Mouse (Mus musculus): Measurements from ENCODE around the gene Mypop. TPM values are rescaled to one million over a fixed set of nuclear protein-coding genes. Genes with fewer than 3 reads are reported as not detected.

Mypop gene
- polyA plus RNA-seq, 1 experiment from 2014 or later = 3.7 TPM

DNA sequence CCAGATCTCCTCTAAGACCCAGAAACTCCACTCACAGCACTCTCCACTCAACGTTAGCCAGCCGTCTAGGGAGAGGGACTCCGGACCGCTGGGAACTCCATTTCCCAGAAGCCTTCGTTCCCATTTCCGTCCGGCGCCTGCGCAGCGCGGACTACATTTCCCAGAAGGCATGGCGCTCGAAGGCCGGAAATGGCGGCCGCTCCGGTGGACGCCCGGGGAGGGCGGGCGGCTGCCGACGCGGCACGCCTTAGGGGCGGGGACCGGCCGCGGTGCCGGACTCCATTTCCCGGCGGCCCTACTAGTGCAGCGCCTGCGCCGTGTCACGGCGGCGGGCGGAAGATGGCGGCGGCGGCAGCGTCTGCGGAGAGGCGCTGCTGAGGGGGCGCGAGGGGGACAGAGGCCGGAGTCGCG lies 33.1 kb downstream of the Mypop start, which contains the start of gene Sympk:
Gene Sympk, plus strand, starts transcription at position 282 of the 411 bp plus-strand sequence.
- no peaks in the 10 kb centered on the region for H3K9me3 ChIP-seq
- H3K27ac ChIP-seq = peak within 1 kb of the TSS; percentile 13; the same call in 1 of the 2 replicates
- H3K9ac ChIP-seq = peak within 1 kb of the TSS; percentile 83
- peak within 1 kb of the TSS; percentile 76 for H3K4me3 ChIP-seq (replicated peaks)
- H3K4me2 ChIP-seq = peak within 1 kb of the TSS; percentile 85
- peaks cover 25% of the 10 kb centered on the region for H3K4me1 ChIP-seq
- H3K36me3 ChIP-seq = 0 out of 2 replicates have a peak, but pooled peaks cover 3% of the 10 kb centered on the region
- peaks cover 30% of the 10 kb centered on the region for H3K27me3 ChIP-seq (replicated peaks)
- under 1% methylated on average over 50 of the region's 50 CpGs for WGBS
- peak; percentile 92 for ATAC-seq (ENCODE audit: insufficient read depth, low FRiP score, low read depth)

DNA sequence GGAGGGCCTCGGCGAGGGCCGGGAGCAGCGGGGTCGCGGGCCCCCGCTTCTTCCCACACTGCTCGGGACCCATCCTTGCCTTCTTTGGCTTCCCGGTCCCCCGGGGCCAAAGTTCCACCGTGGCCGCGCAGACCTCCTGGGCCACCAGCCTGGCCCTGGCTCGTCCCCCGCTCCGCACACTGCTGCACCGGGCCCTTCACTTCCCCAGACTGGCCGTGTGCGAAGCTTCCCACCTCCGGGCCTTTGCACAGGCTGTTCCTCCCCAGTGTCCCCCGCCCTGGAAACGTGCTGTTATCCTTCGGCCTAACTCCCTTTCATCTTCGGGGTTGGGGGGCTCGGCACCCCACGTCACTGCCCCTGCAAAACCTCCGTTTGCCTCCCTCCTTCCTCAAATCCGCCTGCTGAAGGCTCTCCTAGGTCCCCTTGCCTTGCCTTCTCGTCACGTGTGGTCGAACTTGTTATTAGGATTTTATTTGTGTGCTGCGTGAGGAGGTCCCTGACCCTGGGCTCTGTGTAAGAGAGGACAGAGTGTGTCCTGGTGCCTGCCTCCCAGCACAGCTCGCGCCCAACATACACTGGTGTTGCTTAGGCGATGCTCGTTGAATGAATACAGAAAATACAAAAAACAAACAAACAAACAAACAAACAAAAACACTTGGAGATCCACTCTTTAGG lies 33.7 kb downstream of the Mypop start:
- Histone ChIP-seq H3K4me3 (replicated peaks) (peak overlapping the region; percentile 76), H3K27ac (peak overlapping the region; percentile 13; the same call in 1 of the 2 replicates), H3K36me3 (peaks cover 4% of the 10 kb centered on the region; the same call in 1 of the 2 replicates), H3K27me3 (replicated peaks) (peaks cover 30% of the 10 kb centered on the region), H3K9me3 (no peaks in the 10 kb centered on the region), H3K4me2 (peak overlapping the region; percentile 85), H3K4me1 (peaks cover 25% of the 10 kb centered on the region), H3K9ac (peak overlapping the region; percentile 83)
- WGBS = under 1% methylated on average over 33 of the region's 36 CpGs
- peak; percentile 19; the same call in 1 of the 2 replicates for ATAC-seq (ENCODE audit: insufficient read depth, low FRiP score, low read depth)

DNA sequence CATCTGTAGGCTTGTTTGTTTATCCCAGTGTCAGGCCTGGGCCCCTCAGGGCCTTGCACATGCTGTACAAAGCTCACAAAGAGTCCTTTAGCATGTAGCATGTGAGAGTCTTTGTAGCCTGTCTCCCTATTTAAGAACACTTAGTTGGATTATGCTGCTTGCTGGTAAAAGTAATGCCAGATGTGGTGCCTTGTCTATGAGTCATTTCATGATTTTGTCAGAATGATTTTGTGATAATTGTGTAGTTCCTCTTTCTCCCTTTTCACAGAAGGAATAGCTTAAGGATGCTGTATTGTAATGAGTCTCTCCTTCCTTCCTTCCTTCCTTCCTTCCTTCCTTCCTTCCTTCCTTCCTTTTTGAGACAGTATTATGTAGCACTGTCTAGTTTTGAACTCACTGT lies 37.0 kb downstream of the Mypop start:
- Histone ChIP-seq H3K27me3 (replicated peaks) (peaks cover 6% of the 10 kb centered on the region; the same call in 1 of the 2 replicates), H3K36me3 (peaks cover 19% of the 10 kb centered on the region), H3K27ac (no peak overlapping the region), H3K4me3 (replicated peaks) (no peak overlapping the region), H3K9ac (no peak overlapping the region), H3K9me3 (no peaks in the 10 kb centered on the region), H3K4me2 (no peak overlapping the region), H3K4me1 (peaks cover 21% of the 10 kb centered on the region)
- ATAC-seq (ENCODE audit: insufficient read depth, low FRiP score, low read depth) = no peak

DNA sequence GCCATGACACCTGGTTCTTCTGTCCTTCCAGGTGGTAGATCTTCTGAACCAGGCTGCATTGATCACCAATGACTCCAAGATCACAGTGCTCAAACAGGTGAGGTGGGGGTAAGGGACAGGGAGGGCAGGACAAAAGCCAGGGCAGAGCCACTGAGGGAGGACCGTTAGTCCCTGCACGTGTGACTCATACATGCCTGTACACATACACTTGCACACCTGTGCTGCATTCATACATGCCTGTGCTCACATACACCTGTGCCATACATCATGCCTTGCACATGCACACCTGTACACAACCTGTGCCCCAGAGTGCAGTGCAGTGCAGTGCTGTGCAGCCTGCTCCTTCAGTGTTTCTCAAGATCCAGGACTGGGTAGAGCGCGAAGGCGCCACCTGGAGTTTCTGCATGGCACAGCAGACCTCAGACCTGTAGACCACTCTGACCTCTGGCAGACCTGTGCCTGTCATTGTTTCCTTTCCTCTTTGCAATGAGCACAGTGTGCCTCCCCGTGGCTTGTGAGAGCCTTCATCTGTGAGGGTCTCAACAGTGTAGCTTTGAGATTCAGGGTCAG lies 38.1 kb downstream of the Mypop start:
- WGBS = 55% methylated on average over 6 of the region's 6 CpGs
- Histone ChIP-seq H3K9me3 (no peaks in the 10 kb centered on the region), H3K4me3 (replicated peaks) (no peak overlapping the region), H3K27ac (no peak overlapping the region), H3K4me1 (peaks cover 16% of the 10 kb centered on the region), H3K4me2 (no peak overlapping the region), H3K27me3 (replicated peaks) (no peaks in the 10 kb centered on the region), H3K36me3 (peaks cover 26% of the 10 kb centered on the region), H3K9ac (no peak overlapping the region)
- ATAC-seq (ENCODE audit: insufficient read depth, low FRiP score, low read depth) = peak; percentile 24; the same call in 1 of the 2 replicates

DNA sequence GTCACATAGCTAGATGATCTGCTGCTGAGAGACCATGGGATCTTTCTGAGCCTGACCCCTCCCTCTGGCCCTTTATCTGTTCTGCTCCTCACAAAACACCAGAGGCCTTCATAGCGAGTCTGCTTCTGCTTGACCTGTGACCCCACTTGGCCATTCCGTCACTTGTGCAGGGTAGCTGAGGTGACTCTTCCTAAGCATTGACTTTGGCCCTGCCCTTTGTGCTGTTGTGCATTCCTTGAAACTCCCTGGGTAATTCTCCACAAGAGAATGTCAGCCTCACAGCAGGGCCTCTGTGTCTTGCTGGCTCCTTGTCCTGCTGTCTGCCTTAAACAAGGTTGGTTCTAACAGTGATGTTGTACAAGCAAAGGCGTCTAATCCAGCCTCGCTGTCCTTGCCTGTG lies 40.6 kb downstream of the Mypop start:
- Histone ChIP-seq H3K9ac (no peak overlapping the region), H3K4me1 (no peaks in the 10 kb centered on the region), H3K4me3 (replicated peaks) (no peak overlapping the region), H3K9me3 (no peaks in the 10 kb centered on the region), H3K27ac (no peak overlapping the region), H3K36me3 (peaks cover 48% of the 10 kb centered on the region), H3K27me3 (replicated peaks) (no peaks in the 10 kb centered on the region), H3K4me2 (no peak overlapping the region)
- ATAC-seq (ENCODE audit: insufficient read depth, low FRiP score, low read depth) = no peak
- 79% methylated on average over 4 of the region's 4 CpGs for WGBS

DNA sequence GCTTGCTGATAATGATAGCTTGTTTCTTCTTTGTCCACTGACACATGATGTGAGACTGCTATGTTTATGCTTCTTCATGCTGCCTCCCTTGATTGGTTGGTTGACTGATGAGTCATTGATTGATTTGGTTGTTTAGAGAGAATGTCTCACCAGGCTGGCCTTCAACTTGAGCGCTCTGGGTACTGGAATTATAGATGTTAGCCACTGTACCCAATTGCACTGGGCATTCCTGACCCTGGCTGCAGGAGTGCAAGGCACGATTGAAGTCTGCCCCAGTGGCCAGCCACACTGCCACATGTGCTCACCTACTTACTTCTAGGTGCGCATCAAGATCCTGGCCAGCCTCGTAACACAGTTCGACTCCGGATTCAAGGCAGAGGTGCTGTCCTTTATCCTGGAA lies 53.6 kb downstream of the Mypop start:
- Histone ChIP-seq H3K36me3 (peaks cover 86% of the 10 kb centered on the region), H3K27me3 (replicated peaks) (no peaks in the 10 kb centered on the region), H3K27ac (no peak overlapping the region), H3K4me3 (replicated peaks) (no peak overlapping the region), H3K4me2 (no peak overlapping the region), H3K4me1 (no peaks in the 10 kb centered on the region), H3K9ac (no peak overlapping the region), H3K9me3 (no peaks in the 10 kb centered on the region)
- 95% methylated on average over 6 of the region's 6 CpGs for WGBS
- no peak for ATAC-seq (ENCODE audit: insufficient read depth, low FRiP score, low read depth)

DNA sequence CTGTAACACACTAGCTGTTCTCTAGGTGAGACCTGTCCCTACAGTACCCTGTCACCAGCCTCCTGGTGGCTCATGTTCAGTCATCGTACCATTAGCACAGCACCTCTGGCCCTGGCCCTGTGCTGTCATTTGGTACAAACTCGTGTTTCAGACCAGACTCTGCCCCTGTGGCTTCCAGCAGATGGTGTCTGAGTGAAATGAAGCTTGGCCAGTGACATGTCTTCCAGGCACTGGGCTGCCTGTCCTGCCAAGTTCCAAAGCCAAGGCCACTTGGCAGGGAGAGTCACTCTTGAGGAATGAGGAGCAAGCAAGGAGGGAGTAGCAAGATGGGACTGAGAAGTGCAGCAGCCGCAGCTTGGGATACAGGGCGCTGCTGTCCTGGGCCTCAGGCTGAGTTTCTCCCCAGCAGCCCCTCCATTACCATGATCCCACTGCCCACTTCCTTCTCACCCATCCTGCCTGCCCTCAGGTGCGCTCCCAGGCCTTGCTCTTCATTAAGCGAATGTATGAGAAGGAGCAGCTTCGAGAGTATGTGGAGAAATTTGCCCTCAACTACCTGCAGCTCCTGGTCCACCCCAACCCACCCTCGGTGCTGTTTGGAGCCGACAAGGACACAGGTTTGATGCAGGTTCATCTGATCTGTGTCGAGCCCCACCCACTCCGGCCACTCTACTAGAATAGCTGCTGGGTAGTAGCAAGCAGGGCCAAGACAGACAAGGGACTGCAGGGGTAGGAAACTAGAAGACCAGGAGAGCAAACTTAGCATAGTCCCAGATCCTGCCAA lies 55.4 kb downstream of the Mypop start:
- H3K9ac ChIP-seq = no peak overlapping the region
- ATAC-seq (ENCODE audit: insufficient read depth, low FRiP score, low read depth) = no peak
- H3K27ac ChIP-seq = no peak overlapping the region
- H3K4me2 ChIP-seq = no peak overlapping the region
- 91% methylated on average over 11 of the region's 11 CpGs for WGBS
- H3K9me3 ChIP-seq = no peaks in the 10 kb centered on the region
- no peaks in the 10 kb centered on the region for H3K4me1 ChIP-seq
- H3K27me3 ChIP-seq (replicated peaks) = no peaks in the 10 kb centered on the region
- H3K4me3 ChIP-seq (replicated peaks) = no peak overlapping the region
- peaks cover 84% of the 10 kb centered on the region for H3K36me3 ChIP-seq

DNA sequence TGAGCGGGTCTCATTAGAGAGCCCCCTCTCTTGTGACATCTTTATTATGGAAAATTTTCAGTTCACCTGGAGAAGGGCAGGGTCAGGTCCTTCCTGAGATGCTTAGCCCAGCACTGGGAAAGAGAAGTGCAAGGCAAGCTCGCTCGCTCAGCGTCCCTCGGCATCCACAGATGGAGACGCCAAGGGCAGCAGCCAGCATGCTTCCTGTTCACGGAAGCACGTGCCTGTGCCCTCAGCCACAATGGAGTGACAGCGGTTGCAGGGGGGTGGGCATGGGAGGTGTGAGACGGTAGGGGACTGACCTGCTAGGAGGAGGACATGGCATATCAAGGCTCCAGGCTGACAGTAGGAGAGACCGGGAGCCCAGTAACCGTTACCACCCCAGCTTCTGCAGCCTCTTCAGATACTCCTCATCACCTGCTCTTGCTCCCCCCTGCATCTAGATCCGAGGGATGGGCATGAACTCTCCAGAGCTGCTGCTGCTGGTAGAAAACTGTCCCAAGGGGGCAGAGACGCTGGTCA lies 57.0 kb downstream of the Mypop start:
- H3K4me3 ChIP-seq (replicated peaks) = no peak overlapping the region
- no peak overlapping the region for H3K4me2 ChIP-seq
- H3K9ac ChIP-seq = no peak overlapping the region
- no peaks in the 10 kb centered on the region for H3K4me1 ChIP-seq
- H3K9me3 ChIP-seq = no peaks in the 10 kb centered on the region
- ATAC-seq (ENCODE audit: insufficient read depth, low FRiP score, low read depth) = no peak
- H3K36me3 ChIP-seq = peaks cover 71% of the 10 kb centered on the region
- 85% methylated on average over 14 of the region's 14 CpGs for WGBS
- no peaks in the 10 kb centered on the region for H3K27me3 ChIP-seq (replicated peaks)
- no peak overlapping the region for H3K27ac ChIP-seq

DNA sequence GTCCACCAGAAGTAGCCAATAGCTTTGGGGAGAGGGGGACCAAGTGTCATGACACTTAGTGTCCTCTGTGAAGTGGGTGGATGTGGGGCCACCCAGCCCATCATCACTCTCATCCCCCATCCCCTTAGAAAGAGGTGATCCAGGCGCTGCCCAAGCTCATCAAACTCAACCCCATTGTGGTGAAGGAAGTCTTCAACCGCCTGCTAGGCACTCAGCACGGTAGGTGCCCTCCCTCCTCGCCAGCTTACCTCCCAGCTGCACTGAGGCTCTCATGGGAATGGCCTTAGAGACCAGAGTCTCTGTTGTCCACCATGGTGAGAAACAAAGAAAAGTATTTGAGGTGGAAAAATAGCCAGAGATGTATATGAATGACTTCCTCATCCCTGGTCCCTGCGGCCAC lies 58.2 kb downstream of the Mypop start:
- H3K27me3 ChIP-seq (replicated peaks) = no peaks in the 10 kb centered on the region
- no peak overlapping the region for H3K4me2 ChIP-seq
- no peak overlapping the region for H3K4me3 ChIP-seq (replicated peaks)
- 0 out of 2 replicates have a peak, but pooled peaks cover 5% of the 10 kb centered on the region for H3K4me1 ChIP-seq
- H3K36me3 ChIP-seq = peaks cover 65% of the 10 kb centered on the region
- WGBS = 90% methylated on average over 5 of the region's 5 CpGs
- ATAC-seq (ENCODE audit: insufficient read depth, low FRiP score, low read depth) = no peak
- no peak overlapping the region for H3K27ac ChIP-seq
- no peaks in the 10 kb centered on the region for H3K9me3 ChIP-seq
- H3K9ac ChIP-seq = no peak overlapping the region

DNA sequence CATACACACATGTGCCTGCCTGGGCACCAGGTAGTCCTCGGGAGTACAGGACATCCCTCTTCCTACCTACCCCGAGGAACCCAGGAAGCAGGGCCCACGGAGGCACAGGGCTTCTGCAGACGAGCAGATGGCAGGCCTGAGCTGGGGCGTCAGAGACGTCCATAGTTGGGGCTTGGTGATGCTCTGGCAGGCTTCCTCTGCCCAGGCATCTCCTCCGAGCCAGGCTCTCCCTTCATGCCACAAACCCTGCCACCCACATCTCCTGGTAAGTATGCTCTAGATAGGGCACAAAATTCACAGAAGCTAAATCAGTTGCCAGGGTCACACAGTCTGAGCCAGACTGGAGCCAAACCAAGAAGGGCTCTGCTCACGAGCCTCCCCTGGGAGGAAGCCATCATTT lies 59.1 kb downstream of the Mypop start:
- H3K4me2 ChIP-seq = no peak overlapping the region
- no peaks in the 10 kb centered on the region for H3K27me3 ChIP-seq (replicated peaks)
- H3K9me3 ChIP-seq = no peaks in the 10 kb centered on the region
- no peak for ATAC-seq (ENCODE audit: insufficient read depth, low FRiP score, low read depth)
- 0 out of 2 replicates have a peak, but pooled peaks cover 5% of the 10 kb centered on the region for H3K4me1 ChIP-seq
- no peak overlapping the region for H3K4me3 ChIP-seq (replicated peaks)
- H3K36me3 ChIP-seq = peaks cover 59% of the 10 kb centered on the region
- H3K9ac ChIP-seq = no peak overlapping the region
- 88% methylated on average over 8 of the region's 8 CpGs for WGBS
- no peak overlapping the region for H3K27ac ChIP-seq

DNA sequence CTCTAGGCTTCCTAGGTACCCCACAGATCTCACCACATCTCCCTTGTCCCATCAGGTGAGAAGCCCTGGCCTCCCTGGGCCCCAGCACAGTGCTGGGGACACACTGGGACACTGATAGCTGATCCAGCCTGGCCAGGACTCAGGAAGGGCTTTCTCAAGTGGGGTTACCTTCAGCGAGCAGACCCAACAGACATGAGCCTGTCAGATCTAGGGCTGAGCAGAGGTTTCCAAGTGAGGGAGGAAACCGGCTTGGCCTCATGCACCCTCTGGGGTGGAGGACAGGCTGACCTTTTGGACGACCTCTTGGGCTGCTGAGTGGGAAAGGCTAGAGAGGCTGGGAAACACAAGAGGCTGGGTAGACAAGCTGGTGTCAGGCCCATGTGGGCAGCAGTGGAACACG lies 60.1 kb downstream of the Mypop start:
- peaks cover 50% of the 10 kb centered on the region for H3K36me3 ChIP-seq
- no peaks in the 10 kb centered on the region for H3K27me3 ChIP-seq (replicated peaks)
- no peak overlapping the region for H3K27ac ChIP-seq
- H3K4me1 ChIP-seq = 0 out of 2 replicates have a peak, but pooled peaks cover 5% of the 10 kb centered on the region
- H3K9me3 ChIP-seq = no peaks in the 10 kb centered on the region
- H3K9ac ChIP-seq = no peak overlapping the region
- no peak overlapping the region for H3K4me2 ChIP-seq
- no peak for ATAC-seq (ENCODE audit: insufficient read depth, low FRiP score, low read depth)
- no peak overlapping the region for H3K4me3 ChIP-seq (replicated peaks)
- WGBS = 66% methylated on average over 4 of the region's 4 CpGs

Data from stomach, embryonic 15.5 days (tissue).